Mouse (Mus musculus) layer of hippocampus, postnatal 14 days (tissue): ENCODE data around the gene Nid2. TPM values are rescaled to one million over a fixed set of nuclear protein-coding genes. Genes with fewer than 3 reads are reported as not detected.

ENCODE experiments used
- DNase-seq, 2 experiments: peaks; one replicate each; pipeline ENCODE4 v3.0.0; 2021 to 2022; ENCODE audit warnings: low spot score in 2 of 2, mixed read lengths in 1 of 2
- total RNA-seq, 2 experiments: library from RNA; stranded (reverse); gene quantifications; 2 replicates each; pipeline ENCODE4 v1.2.3; 2021

Gene Nid2
- total RNA-seq, 2 experiments from 2014 or later = 8.6 to 17.2 TPM

GRCm38 (mm10) chr14:19777365-19777764 lies 26.3 kb downstream of the Nid2 start:
- no peak for DNase-seq

GRCm38 (mm10) chr14:19777945-19778344 lies 26.9 kb downstream of the Nid2 start:
- DNase-seq = no peak

GRCm38 (mm10) chr14:19785797-19786588 lies 34.9 kb downstream of the Nid2 start:
- DNase-seq = no peak

- no peak for DNase-seq
Observed at GRCm38 (mm10) chr14:19788443-19788842, 37.4 kb downstream of the Nid2 start.

- no peak for DNase-seq
Observed at GRCm38 (mm10) chr14:19794881-19795280, 43.8 kb downstream of the Nid2 start.

- no peak for DNase-seq
Observed at GRCm38 (mm10) chr14:19796541-19797304, 45.7 kb downstream of the Nid2 start.

- no peak for DNase-seq
Observed at GRCm38 (mm10) chr14:19800485-19800884, 49.4 kb downstream of the Nid2 start.

GRCm38 (mm10) chr14:19801474-19802215 lies 50.6 kb downstream of the Nid2 start:
- peak in 1 of 2 experiments; percentile 54 for DNase-seq

- DNase-seq = no peak
Observed at GRCm38 (mm10) chr14:19803222-19803621, 52.2 kb downstream of the Nid2 start.

GRCm38 (mm10) chr14:19803623-19804022 lies 52.6 kb downstream of the Nid2 start:
- no peak for DNase-seq

- DNase-seq = no peak
Observed at GRCm38 (mm10) chr14:19807339-19807738, 56.3 kb downstream of the Nid2 start.

GRCm38 (mm10) chr14:19807858-19808257 lies 56.8 kb downstream of the Nid2 start:
- DNase-seq = no peak

- DNase-seq = no peak
Observed at GRCm38 (mm10) chr14:19809934-19810333, 58.9 kb downstream of the Nid2 start.

GRCm38 (mm10) chr14:19813061-19813460 lies 62.0 kb downstream of the Nid2 start:
- DNase-seq = no peak

GRCm38 (mm10) chr14:19817949-19818348 lies 66.9 kb downstream of the Nid2 start:
- peak; percentile 77 to 88 for DNase-seq

GRCm38 (mm10) chr14:19821686-19822085 lies 70.6 kb downstream of the Nid2 start:
- no peak for DNase-seq

GRCm38 (mm10) chr14:19823321-19824142 lies 72.5 kb downstream of the Nid2 start, which contains the start of gene Rtraf:
TSS of gene Rtraf (minus strand) at chr14:19823824.
- DNase-seq = peak; percentile 85 to 94

GRCm38 (mm10) chr14:19825481-19825880 lies 74.4 kb downstream of the Nid2 start:
- DNase-seq = no peak

- DNase-seq = no peak
Observed at GRCm38 (mm10) chr14:19836289-19836688, 85.2 kb downstream of the Nid2 start.

GRCm38 (mm10) chr14:19839600-19840332 lies 88.7 kb downstream of the Nid2 start:
- DNase-seq = peak; percentile 79 to 80
